Mouse (Mus musculus) brown adipose tissue, adult 24 weeks (tissue): ENCODE data around the gene Pdzd2. TPM values are rescaled to one million over a fixed set of nuclear protein-coding genes. Genes with fewer than 3 reads are reported as not detected.

Experiments used
- H3K27ac ChIP-seq: fragments of 200-500 bp; replicated peaks from 2 replicates; pipeline ENCODE4 v1.5.1; 2012; ENCODE audit warnings: low read depth, mild to moderate bottlenecking, low read length
- H3K4me1 ChIP-seq: fragments of 200-500 bp; 2 replicates; pipeline ENCODE4 v1.6.1; 2012; ENCODE audit warnings: low read length, mixed read lengths; ENCODE audit not compliant: control insufficient read depth, insufficient read depth, insufficient read length
- H3K4me3 ChIP-seq: fragments of 200-500 bp; 2 replicates; pipeline ENCODE4 v1.5.1; 2012; ENCODE audit warnings: low read depth, mild to moderate bottlenecking, low read length, moderate library complexity; ENCODE audit not compliant: insufficient read depth
- polyA plus RNA-seq: library from polyadenylated mRNA; stranded (reverse); fragments of >200 nt; gene quantifications from 2 replicates; pipeline ENCODE4 v1.2.4, GENCODE M21; 2012; ENCODE audit not compliant: missing spikeins, insufficient read depth, insufficient read length

Gene Pdzd2
- polyA plus RNA-seq, 1 experiment = 23.7 TPM

- no peak overlapping the region for H3K4me3 ChIP-seq
- H3K27ac ChIP-seq = no peak overlapping the region
- H3K4me1 ChIP-seq = peaks cover 3% of the 10 kb centered on the region; the same call in 1 of the 2 replicates
These were observed 131.6 kb downstream of the Pdzd2 start for GRCm38 (mm10) chr15:12608090-12608489.

- H3K27ac ChIP-seq = no peak overlapping the region
- peaks cover 3% of the 10 kb centered on the region; the same call in 1 of the 2 replicates for H3K4me1 ChIP-seq
- H3K4me3 ChIP-seq = no peak overlapping the region
These were observed 133.4 kb downstream of the Pdzd2 start for GRCm38 (mm10) chr15:12606306-12606705.

GRCm38 (mm10) chr15:12605239-12605993, 134.3 kb downstream of the Pdzd2 start:
- no peak overlapping the region; the same call in 1 of the 2 replicates for H3K27ac ChIP-seq
- no peak overlapping the region for H3K4me3 ChIP-seq
- H3K4me1 ChIP-seq = peaks cover 3% of the 10 kb centered on the region; the same call in 1 of the 2 replicates

- Histone ChIP-seq H3K4me3 (no peak overlapping the region), H3K27ac (no peak overlapping the region), H3K4me1 (peaks cover 3% of the 10 kb centered on the region; the same call in 1 of the 2 replicates)
These were observed 136.1 kb downstream of the Pdzd2 start for GRCm38 (mm10) chr15:12603674-12604073.

GRCm38 (mm10) chr15:12593094-12593493, 146.6 kb downstream of the Pdzd2 start:
- no peak overlapping the region for H3K4me3 ChIP-seq
- no peaks in the 10 kb centered on the region for H3K4me1 ChIP-seq

GRCm38 (mm10) chr15:12592628-12593027, 147.1 kb downstream of the Pdzd2 start:
- Histone ChIP-seq H3K4me3 (no peak overlapping the region), H3K27ac (no peak overlapping the region), H3K4me1 (no peaks in the 10 kb centered on the region)

More at GRCm38 (mm10) chr15:12593094-12593493, 146.6 kb downstream of the Pdzd2 start:
- no peak overlapping the region for H3K27ac ChIP-seq

GRCm38 (mm10) chr15:12588661-12589060, 151.1 kb downstream of the Pdzd2 start:
- Histone ChIP-seq H3K27ac (no peak overlapping the region), H3K4me1 (no peaks in the 10 kb centered on the region), H3K4me3 (no peak overlapping the region)

- no peak overlapping the region for H3K4me3 ChIP-seq
- H3K27ac ChIP-seq = no peak overlapping the region
- H3K4me1 ChIP-seq = no peaks in the 10 kb centered on the region
These were observed 152.8 kb downstream of the Pdzd2 start for GRCm38 (mm10) chr15:12586852-12587424.

- no peaks in the 10 kb centered on the region for H3K4me1 ChIP-seq
- no peak overlapping the region for H3K4me3 ChIP-seq
- no peak overlapping the region for H3K27ac ChIP-seq
These were observed 153.6 kb downstream of the Pdzd2 start for GRCm38 (mm10) chr15:12586154-12586553.

- Histone ChIP-seq H3K27ac (no peak overlapping the region), H3K4me3 (no peak overlapping the region), H3K4me1 (no peaks in the 10 kb centered on the region)
These were observed 156.7 kb downstream of the Pdzd2 start for GRCm38 (mm10) chr15:12583051-12583450.

GRCm38 (mm10) chr15:12582471-12582870, 157.3 kb downstream of the Pdzd2 start:
- H3K27ac ChIP-seq = no peak overlapping the region
- no peak overlapping the region for H3K4me3 ChIP-seq
- H3K4me1 ChIP-seq = no peaks in the 10 kb centered on the region

- H3K27ac ChIP-seq = no peak overlapping the region
- H3K4me3 ChIP-seq = no peak overlapping the region
- H3K4me1 ChIP-seq = no peaks in the 10 kb centered on the region
These were observed 160.5 kb downstream of the Pdzd2 start for GRCm38 (mm10) chr15:12579196-12579595.

- Histone ChIP-seq H3K4me1 (no peaks in the 10 kb centered on the region), H3K4me3 (no peak overlapping the region), H3K27ac (no peak overlapping the region)
These were observed 161.4 kb downstream of the Pdzd2 start for GRCm38 (mm10) chr15:12578276-12578675.

- no peaks in the 10 kb centered on the region for H3K4me1 ChIP-seq
- no peak overlapping the region for H3K4me3 ChIP-seq
- H3K27ac ChIP-seq = no peak overlapping the region
These were observed 162.0 kb downstream of the Pdzd2 start for GRCm38 (mm10) chr15:12577715-12578114.

GRCm38 (mm10) chr15:12577054-12577696, 162.5 kb downstream of the Pdzd2 start:
- Histone ChIP-seq H3K27ac (no peak overlapping the region), H3K4me3 (peak overlapping the region; percentile 27; the same call in 1 of the 2 replicates), H3K4me1 (no peaks in the 10 kb centered on the region)
